Mouse (Mus musculus): ENCODE data around the gene Rpl11. TPM values are rescaled to one million over a fixed set of nuclear protein-coding genes. Genes with fewer than 3 reads are reported as not detected.
"Not testable (repeated sequence)": the region's sequence is repeated elsewhere in the genome, so short reads cannot be mapped to it uniquely, and the experiment has no call there.

Gene Rpl11
- polyA plus RNA-seq, 1 experiment, result 224 TPM

GRCm38 (mm10) chr4:136069954-136070353 is 16.7 kb upstream of the Rpl11 start:
- TF ChIP-seq CTCF (IDR thresholded peaks at IDR 0.05; ENCODE audit: extremely low read depth, insufficient read length, insufficient replicate concordance, low read depth, low read length), result peak; percentile 93
- TF ChIP-seq POLR2A (IDR thresholded peaks at IDR 0.05; ENCODE audit: low read depth, low read length), result no peak
- no peak overlapping the region for H3K4me3 ChIP-seq (ENCODE audit: low read depth, low read length)
- WGBS, result 5% methylated on average over 18 of the region's 18 CpGs
- no peaks in the 10 kb centered on the region for H3K36me3 ChIP-seq (ENCODE audit: control insufficient read depth, insufficient read depth, low read length)
- H3K27me3 ChIP-seq (ENCODE audit: control insufficient read depth, insufficient read depth, low read length), result no peaks in the 10 kb centered on the region
- no peak overlapping the region for H3K27ac ChIP-seq (ENCODE audit: insufficient read depth, low read depth, low read length)
- peaks cover 9% of the 10 kb centered on the region for H3K4me1 ChIP-seq (ENCODE audit: control insufficient read depth, insufficient read depth, insufficient read length, low read length)

GRCm38 (mm10) chr4:136069313-136069712 is 16.1 kb upstream of the Rpl11 start:
- Histone ChIP-seq H3K27ac (ENCODE audit: insufficient read depth, low read depth, low read length) (no peak overlapping the region), H3K4me3 (ENCODE audit: low read depth, low read length) (no peak overlapping the region), H3K36me3 (ENCODE audit: control insufficient read depth, insufficient read depth, low read length) (no peaks in the 10 kb centered on the region), H3K4me1 (ENCODE audit: control insufficient read depth, insufficient read depth, insufficient read length, low read length) (peaks cover 9% of the 10 kb centered on the region), H3K27me3 (ENCODE audit: control insufficient read depth, insufficient read depth, low read length) (no peaks in the 10 kb centered on the region)
- TF ChIP-seq CTCF (IDR thresholded peaks at IDR 0.05; ENCODE audit: extremely low read depth, insufficient read length, insufficient replicate concordance, low read depth, low read length) (no peak), POLR2A (IDR thresholded peaks at IDR 0.05; ENCODE audit: low read depth, low read length) (no peak)
- 58% methylated on average over 4 of the region's 4 CpGs for WGBS

- Histone ChIP-seq H3K36me3 (ENCODE audit: control insufficient read depth, insufficient read depth, low read length) (no peaks in the 10 kb centered on the region), H3K27me3 (ENCODE audit: control insufficient read depth, insufficient read depth, low read length) (no peaks in the 10 kb centered on the region), H3K4me3 (ENCODE audit: low read depth, low read length) (no peak overlapping the region), H3K4me1 (ENCODE audit: control insufficient read depth, insufficient read depth, insufficient read length, low read length) (no peaks in the 10 kb centered on the region), H3K27ac (ENCODE audit: insufficient read depth, low read depth, low read length) (no peak overlapping the region)
- WGBS, result 94% methylated on average over 4 of the region's 4 CpGs
- TF ChIP-seq POLR2A (IDR thresholded peaks at IDR 0.05; ENCODE audit: low read depth, low read length) (no peak), CTCF (IDR thresholded peaks at IDR 0.05; ENCODE audit: extremely low read depth, insufficient read length, insufficient replicate concordance, low read depth, low read length) (peak; percentile 13; the same call in 1 of the 2 replicates)
Measured at GRCm38 (mm10) chr4:136063143-136063542, 9.9 kb upstream of the Rpl11 start.

- H3K27me3 ChIP-seq (ENCODE audit: control insufficient read depth, insufficient read depth, low read length); H3K4me1 ChIP-seq (ENCODE audit: control insufficient read depth, insufficient read depth, insufficient read length, low read length); H3K4me3 ChIP-seq (ENCODE audit: low read depth, low read length); H3K27ac ChIP-seq (ENCODE audit: insufficient read depth, low read depth, low read length); H3K36me3 ChIP-seq (ENCODE audit: control insufficient read depth, insufficient read depth, low read length): not testable (repeated sequence)
- WGBS, result 68% methylated on average over 9 of the region's 9 CpGs
Measured at GRCm38 (mm10) chr4:136059800-136060488, 6.7 kb upstream of the Rpl11 start.

- Histone ChIP-seq H3K27ac (ENCODE audit: insufficient read depth, low read depth, low read length) (no peak overlapping the region), H3K27me3 (ENCODE audit: control insufficient read depth, insufficient read depth, low read length) (no peaks in the 10 kb centered on the region), H3K4me3 (ENCODE audit: low read depth, low read length) (no peak overlapping the region), H3K36me3 (ENCODE audit: control insufficient read depth, insufficient read depth, low read length) (no peaks in the 10 kb centered on the region), H3K4me1 (ENCODE audit: control insufficient read depth, insufficient read depth, insufficient read length, low read length) (no peaks in the 10 kb centered on the region)
- TF ChIP-seq CTCF (IDR thresholded peaks at IDR 0.05; ENCODE audit: extremely low read depth, insufficient read length, insufficient replicate concordance, low read depth, low read length), result no peak
- TF ChIP-seq POLR2A (IDR thresholded peaks at IDR 0.05; ENCODE audit: low read depth, low read length), result no peak
- WGBS, result 36% methylated on average over 5 of the region's 5 CpGs
Measured at GRCm38 (mm10) chr4:136057916-136058315, 4.7 kb upstream of the Rpl11 start.

GRCm38 (mm10) chr4:136056030-136056429 is 2.8 kb upstream of the Rpl11 start:
- 34% methylated on average over 1 of the region's 1 CpGs for WGBS
- peaks cover 4% of the 10 kb centered on the region; the same call in 1 of the 2 replicates for H3K4me1 ChIP-seq (ENCODE audit: control insufficient read depth, insufficient read depth, insufficient read length, low read length)
- H3K36me3 ChIP-seq (ENCODE audit: control insufficient read depth, insufficient read depth, low read length), result peaks cover 5% of the 10 kb centered on the region
- TF ChIP-seq POLR2A (IDR thresholded peaks at IDR 0.05; ENCODE audit: low read depth, low read length) (no peak), CTCF (IDR thresholded peaks at IDR 0.05; ENCODE audit: extremely low read depth, insufficient read length, insufficient replicate concordance, low read depth, low read length) (no peak)
- H3K27ac ChIP-seq (ENCODE audit: insufficient read depth, low read depth, low read length), result no peak overlapping the region
- no peaks in the 10 kb centered on the region for H3K27me3 ChIP-seq (ENCODE audit: control insufficient read depth, insufficient read depth, low read length)
- no peak overlapping the region for H3K4me3 ChIP-seq (ENCODE audit: low read depth, low read length)

- TF ChIP-seq CTCF (IDR thresholded peaks at IDR 0.05; ENCODE audit: extremely low read depth, insufficient read length, insufficient replicate concordance, low read depth, low read length) (no peak), POLR2A (IDR thresholded peaks at IDR 0.05; ENCODE audit: low read depth, low read length) (no peak)
- H3K36me3 ChIP-seq (ENCODE audit: control insufficient read depth, insufficient read depth, low read length), result peaks cover 25% of the 10 kb centered on the region
- H3K4me1 ChIP-seq (ENCODE audit: control insufficient read depth, insufficient read depth, insufficient read length, low read length), result peaks cover 4% of the 10 kb centered on the region
- WGBS, result 78% methylated on average over 5 of the region's 5 CpGs
- no peak overlapping the region for H3K27ac ChIP-seq (ENCODE audit: insufficient read depth, low read depth, low read length)
- H3K27me3 ChIP-seq (ENCODE audit: control insufficient read depth, insufficient read depth, low read length), result no peaks in the 10 kb centered on the region
- H3K4me3 ChIP-seq (ENCODE audit: low read depth, low read length), result no peak overlapping the region
Measured at GRCm38 (mm10) chr4:136053843-136054242, 615 bp upstream of the Rpl11 start.
